Mouse (Mus musculus) megakaryocyte, adult 5-6 weeks (primary cell): ENCODE results near the gene Cd5. TPM values are rescaled to one million over a fixed set of nuclear protein-coding genes. Genes with fewer than 3 reads are reported as not detected.
A peak's percentile ranks its signal among the peaks of the same experiment; 100 is the strongest.

ENCODE experiments used
- ATAC-seq: 2 replicates; pipeline ENCODE4 v1.8.0; 2016; ENCODE audit warnings: mild to moderate bottlenecking, inconsistent platforms; ENCODE audit not compliant: poor library complexity, severe bottlenecking
- total RNA-seq, 2 experiments: library from RNA; stranded (forward) in 1 of 2; stranded (reverse) in 1 of 2; fragments of 153-499, 151-499 nt in 1 of 2; fragments of 221-1000, 200-1000 nt in 1 of 2; gene quantifications; 2 replicates each; pipeline versions ENCODE4 v1.2.3 to v1.2.4; 2015 to 2017

Cd5 gene
- total RNA-seq, 2 experiments from 2014 or later = 0.59 to 0.78 TPM

DNA sequence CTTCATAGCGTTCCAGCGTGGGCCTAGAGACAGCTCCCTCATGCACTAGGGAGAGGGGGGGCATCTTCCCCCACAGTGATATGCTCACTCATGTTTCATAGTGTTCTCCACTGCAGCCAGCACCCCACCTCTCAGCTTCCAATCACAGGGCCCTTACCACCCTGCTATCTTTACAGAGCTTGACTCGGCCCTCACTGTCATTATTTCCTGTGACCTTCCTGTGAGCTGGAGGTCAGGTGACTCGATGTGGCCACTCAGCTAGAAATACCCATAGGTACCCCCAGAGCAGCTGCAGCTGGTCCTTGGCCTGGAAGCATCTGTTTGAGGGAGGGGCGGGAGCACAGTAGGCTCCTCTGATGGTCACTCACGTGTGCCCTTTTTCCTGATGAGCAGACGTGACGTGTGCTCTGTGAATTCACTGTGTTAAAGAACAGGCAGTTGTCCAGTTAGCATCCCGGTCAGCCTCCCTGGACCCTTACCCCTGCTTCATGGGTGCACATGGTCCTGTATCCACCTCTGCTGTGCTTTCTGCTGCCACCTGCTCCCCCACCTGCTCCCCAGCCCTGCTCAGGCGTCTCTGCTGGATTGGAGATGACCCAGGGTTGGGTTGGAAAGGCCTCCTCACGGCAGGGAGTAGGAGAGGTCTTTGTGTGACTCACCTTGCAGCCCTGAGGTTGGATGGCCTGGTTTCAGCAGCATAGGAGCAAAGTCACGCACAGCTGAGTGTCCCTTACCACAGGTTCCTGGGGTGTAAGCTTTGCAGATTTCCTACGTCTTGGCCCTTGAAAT, 31.5 kb downstream of the Cd5 start:
- ATAC-seq = no peak

DNA sequence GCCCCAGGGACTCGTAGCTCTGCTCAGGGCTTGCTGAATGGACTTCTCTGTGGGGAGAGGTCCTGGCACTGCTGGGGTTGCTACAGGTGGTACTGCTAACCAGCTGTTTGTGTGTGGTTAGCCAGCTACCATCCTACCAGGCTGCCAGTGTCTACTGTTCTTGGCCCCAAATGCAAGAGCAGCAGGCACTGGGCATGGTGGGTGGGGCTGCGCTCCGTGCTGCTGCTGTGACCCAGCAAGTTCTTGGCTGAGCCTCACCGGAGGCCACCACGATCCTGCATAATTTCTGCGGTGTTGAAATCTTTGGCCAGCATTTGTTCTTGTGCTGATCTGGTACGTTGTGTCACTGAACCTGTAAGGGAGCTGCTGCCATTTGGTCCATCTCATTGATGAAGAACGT, 35.3 kb downstream of the Cd5 start:
- ATAC-seq = peak; percentile 62

DNA sequence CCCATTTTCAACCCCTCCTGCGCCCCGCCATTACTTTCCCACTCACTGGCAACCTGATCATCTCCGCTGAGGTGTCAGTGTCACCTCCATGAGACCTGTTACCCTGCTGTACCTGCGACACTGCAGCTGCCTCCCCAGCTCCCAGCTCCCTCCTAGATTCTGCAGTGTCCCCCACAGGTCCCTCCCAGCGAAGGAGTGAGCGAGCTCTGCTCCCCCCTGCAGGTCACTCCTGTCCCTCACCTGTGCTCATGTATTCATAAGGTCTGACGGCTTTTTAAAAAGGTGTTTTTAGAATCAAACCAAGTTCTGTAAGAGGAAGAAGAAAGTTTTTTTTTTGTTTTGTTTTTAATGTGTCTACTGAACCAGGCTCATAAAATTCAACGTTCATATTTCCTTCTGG, 36.7 kb downstream of the Cd5 start:
- no peak for ATAC-seq

DNA sequence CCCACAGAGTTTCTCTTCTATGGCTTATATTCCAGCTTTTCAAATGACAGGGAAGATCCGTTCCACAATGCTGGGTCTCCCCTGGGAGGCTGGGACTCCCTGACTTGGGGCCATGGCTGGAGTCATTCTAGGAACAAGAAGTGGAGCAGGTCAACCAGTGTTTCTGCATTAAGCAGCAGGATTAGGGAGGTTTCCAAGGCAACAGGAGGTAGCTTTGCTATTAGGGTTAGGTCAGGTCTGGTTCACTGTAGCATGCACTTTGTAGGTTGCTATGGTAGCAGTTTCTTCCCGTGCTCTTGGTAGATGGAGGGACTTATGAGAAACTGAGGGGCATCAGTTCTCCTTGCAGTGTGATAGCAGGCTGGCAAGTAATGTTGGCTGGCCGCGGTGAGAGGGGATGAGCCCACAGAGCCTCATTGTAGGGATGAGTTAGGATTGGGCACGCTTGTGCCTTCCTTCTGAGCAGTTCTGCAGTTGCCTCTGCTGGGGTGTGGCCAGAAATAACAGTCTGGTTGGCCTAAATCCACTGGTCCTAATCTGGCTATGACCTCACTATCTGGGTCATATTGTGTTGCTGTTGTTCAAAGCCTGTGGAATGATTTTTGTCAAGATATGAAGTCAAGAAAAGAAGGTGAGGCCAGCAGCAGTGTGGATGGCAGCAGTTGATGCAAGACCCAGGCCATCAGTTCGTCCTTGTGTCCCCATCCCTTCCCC, 37.6 kb downstream of the Cd5 start:
- no peak for ATAC-seq

DNA sequence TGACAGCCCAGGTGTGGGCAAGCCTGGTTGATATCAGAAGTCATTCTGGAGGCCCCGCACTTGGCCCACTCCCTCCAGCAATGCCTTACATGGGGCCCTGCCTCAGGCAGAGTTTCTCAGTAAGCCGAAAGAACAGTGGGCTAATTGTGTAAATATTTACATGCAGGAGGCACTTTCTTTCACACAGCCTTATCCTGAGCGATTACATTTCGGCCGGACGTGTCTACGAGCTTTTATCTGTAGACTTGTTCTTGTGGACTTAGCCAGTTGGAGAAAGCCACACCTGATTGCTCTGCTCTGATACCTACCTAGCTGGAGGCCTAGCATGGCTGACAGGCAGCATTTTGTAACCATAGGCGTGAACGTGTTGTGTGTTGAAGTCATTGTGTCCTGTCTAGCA, 39.0 kb downstream of the Cd5 start:
- ATAC-seq = no peak

DNA sequence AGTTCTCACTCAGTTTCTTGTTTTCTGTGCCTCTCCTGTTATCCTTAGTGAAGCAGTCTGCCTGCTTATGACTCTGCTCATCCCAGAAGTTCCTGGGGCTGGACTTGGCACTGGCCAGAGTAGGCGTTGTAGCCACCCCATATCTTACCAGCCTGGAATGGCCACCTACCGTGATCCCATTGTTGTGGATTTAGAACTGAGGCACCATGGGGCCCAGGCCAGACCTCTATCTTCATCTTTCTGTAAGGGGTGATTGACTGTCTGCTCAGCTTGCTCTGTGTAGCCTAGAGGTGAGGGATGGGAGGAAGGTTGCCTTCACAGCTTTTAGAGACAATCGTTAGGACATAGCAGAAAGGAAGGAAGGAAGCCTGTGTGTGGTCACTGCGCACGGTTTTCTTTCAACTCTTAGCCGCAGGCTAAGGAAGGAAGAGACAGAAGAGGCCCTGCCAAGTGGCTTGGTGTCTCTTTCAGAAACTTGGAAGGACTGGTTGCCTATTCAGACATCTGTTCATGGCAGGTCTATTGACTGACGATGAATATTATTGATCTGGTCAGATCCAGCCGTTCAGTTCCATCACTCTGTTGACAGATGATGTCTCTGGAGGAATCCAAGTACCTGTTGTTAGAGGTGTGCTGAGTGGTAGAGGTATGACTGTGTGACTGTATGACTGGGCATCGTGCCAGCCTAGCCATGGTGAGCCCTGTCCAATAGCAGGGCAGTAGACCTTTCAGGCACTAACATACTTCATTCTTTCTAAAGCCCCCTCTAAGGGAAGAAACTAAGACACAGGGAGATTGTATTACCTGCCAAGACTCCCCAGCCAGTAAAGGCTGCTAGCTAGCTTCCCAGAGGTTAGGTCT, 40.4 kb downstream of the Cd5 start:
- peak; percentile 70 for ATAC-seq

DNA sequence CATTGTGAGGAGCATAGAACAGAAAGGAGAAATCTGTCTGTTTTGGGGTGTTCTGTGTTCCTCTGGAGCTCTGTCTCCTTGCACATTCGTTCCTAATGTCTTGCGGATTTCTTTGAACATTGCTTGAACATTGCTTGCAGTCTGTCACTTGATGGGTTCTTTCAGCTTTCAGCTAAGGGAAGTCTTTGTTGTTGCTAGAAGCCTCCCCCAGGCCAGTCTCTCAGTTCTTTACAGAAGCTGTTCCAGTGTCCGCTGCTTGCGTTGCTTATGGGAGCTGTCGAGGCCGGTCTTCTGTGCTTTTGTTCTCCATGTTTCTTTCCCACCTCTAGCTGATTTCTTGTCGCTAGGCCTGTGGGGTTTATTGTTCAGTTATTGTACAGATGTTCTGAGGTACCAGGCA, 43.0 kb downstream of the Cd5 start:
- ATAC-seq = no peak

DNA sequence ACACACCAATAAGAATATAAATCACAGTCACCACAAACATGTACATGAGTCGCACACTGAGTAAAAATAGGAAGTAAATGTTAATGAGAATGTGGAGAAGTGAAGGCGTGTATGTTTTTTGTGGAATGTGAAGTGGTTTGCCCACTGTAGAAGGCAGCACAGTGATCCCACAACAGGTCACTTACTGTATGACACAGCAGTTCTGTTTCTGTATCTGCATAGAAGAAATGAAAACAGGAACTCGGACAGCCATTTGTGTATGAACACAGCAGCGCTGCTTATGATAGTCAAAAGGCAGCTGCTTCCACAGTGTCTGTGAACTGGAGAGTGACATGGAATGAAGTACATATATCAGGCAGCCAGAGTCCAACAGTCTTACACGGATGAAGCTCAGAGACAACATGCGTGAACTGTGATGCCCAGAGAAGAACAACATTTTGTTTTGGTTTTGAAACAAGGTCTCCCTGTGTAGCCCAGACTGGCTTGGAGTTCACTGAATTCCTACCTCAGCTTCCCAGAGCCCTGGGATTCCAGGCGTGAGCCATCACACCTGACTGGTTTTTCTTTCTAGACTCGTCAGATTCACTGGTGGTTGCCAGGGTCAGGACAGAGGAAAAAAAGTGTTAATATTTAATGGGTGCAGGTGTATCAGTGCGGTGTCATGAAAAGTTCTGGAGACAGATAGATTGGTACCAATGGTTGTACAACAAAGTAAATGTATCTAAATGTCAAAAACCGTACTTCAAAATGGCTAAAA, 44.7 kb downstream of the Cd5 start:
- ATAC-seq = peak; percentile 72

DNA sequence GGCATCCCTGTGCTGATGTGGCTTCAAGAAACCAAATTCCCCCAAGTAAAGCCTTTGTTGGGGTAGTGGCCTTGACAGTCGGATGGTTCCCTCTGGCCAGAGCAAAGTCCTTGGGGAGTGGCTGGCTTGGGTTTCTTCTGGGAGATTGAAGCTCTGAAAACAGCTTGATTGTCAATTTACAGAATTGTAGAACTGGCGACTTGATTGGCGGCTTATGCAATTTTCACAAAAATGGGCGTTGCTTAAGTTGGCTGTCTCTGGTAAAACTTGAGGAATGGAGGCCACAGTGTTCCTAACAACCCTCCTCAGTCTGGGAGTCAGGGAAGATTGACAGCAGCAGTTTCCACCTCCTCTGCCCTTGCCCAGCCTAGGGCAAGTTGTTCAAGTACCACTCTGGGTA, 46.4 kb downstream of the Cd5 start:
- ATAC-seq = no peak

DNA sequence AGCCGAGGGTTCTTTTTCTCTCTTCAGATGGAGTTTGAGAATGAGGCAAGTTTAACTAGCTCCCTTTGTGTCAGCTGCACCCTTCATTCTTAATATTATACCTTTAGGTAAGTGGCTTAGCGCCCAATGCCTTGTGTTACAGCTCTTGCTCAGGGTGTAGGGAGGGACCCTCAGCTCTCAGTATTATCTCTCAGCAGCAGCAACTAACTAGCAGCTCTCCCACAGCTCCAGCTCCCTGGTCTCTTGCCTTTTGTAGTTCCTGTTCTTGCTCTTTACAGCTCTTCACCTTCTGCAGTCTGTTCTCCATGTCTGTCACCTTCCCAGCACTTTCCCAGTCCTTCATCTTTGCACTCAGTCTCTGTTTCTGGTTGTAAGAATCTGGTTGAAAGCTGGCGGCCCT, 47.1 kb downstream of the Cd5 start:
- no peak for ATAC-seq

DNA sequence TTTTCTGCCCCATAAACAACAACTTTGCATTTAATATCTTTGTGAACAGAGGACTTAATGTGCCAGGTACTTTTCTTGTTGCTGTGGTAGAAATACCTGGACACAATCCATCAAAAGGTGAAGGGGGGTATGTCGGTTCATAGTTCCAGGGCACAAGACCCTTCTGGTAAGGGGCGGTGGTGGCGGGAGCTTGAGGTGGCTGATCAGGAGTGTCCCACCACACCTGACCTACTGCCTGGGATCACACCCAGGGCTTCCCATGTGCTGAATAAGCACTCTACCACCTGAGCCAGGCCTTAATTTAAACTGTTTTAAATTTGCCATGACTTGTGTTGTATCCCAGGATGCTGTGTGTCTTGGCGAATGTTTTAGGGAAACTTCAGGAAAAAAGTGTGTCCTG, 47.7 kb downstream of the Cd5 start:
- ATAC-seq = no peak

DNA sequence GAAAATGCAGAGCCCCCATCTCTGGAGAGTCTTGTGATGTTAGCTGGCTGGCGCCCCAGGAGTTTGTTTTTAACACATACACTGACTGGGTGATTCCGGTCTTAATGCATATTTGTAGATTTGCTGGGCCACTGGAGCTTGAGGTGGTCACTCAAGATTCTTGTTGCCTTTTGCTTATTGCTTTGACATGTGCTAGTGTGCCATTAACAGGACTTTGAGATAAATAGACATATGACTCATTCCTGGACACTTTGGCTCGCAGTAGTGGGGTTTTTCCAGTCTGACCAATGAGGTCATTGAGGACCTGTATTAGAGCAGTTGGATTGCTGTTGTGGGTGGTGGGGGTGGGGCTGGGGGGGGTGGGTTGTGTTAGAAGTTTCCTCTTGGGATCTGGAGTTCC, 48.5 kb downstream of the Cd5 start:
- no peak for ATAC-seq

DNA sequence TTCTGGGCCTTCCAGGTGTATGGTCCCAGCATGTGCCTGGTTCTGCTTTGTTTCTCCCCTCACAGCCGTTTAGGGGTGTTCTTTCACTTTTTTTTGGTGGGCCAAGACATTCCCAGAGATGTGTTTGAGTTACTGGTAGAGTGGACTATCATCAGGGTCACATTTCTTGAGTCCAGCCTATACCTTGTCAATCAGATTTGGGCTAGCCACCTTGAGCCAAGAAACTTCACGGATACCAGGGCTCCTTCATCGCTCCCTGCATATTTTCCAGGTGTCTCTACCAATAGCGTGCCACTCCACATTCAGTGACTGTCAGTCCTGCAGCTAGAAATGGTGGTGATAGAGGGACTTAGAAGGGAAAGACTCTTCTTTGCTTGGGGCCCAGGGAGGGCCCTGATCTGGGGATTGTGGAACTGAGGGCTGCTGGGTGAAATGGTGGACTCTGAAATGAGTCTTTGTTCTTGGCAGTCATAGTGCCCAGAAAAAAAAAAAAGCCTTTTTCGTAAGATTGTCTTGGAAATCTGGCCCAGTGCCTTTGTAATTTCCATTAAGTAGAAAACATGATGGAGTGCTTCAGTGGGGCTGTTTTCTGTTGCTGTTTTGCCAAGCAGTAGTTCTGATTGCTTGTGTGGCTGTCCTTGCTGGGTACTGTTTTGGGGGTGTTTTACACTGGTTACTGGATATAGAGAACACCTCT, 49.2 kb downstream of the Cd5 start:
- no peak for ATAC-seq

DNA sequence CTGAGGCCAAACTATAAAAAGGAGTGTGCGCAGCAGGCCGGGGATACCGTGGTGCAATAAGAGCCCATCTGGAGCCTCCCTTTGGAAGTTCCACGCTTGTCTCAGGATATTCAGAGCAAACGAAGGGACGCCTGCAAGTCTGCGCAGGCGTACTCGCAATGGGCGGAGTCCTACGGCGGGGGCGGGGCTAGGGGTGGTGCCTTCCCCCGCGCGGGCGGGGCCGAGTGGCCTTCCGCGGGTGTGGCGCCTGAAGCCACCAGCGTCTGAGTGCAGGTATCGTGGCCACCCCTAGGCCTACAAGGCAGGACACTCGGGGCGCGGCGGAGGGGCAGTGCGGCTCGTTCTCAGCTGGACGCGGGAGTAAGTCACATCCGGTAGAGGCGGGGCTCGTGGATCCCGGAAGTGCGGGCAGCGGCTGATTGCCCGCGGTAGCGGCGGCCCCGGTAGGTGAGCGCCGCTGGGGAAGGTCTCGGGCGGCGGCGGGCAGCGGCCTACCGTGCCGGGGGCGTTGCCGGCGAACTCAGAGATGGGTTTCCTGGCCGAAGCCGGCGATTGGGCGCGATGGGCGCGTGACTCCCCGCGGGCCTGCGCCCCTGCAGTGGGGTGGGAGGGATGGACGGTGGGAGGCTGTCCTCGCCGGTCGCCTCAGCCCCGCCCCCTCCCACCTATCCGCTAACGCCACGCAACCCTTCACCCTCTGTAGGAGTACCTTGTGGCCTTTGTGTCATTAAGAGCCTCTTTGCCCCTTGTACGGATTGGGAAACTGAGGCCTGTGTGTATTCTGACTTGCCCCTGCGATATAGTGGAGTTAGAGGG, 50.1 kb downstream of the Cd5 start, which contains the start of gene Vps37c:
Gene Vps37c (plus strand): TSS at position 199 of the 816 bp plus-strand sequence.
- ATAC-seq = peak; percentile 94

DNA sequence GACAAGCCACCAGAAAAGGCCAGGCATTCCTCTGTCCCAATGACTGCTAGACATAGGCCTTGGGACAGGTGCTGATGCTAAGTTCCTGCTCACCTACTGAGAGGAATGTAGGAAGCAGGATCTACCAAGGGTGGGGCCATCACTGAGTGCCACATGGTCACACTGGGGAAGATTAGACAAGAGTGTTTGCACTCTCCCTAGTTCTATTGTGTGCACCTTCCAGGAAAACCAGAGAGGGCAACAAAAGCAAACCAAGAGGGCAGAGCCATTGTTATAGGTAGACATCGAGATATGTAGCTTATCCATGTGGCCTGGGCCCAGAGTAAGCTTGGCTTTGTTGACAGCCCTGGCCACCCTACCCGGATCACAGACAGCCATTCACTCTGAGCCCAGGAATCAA, 53.1 kb downstream of the Cd5 start:
- no peak for ATAC-seq

DNA sequence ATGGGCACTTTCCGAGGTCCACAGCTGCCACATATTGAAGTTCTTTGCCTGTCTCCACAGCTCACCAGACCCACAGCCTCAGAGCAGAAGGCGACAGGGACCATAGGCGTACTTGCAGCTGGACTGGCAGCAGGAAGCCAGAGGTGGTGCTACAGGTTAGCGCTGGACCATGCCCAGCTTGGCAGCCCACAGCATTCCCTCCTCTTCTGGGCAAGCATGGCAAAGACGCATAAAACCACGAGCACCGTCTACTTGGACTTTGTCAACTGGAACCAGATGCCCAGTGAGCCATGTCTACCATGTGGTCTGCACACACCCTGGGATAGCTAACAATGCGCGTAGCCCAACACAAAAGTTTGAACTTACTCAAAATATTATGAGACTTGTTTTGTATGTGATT, 53.7 kb downstream of the Cd5 start:
- no peak for ATAC-seq

DNA sequence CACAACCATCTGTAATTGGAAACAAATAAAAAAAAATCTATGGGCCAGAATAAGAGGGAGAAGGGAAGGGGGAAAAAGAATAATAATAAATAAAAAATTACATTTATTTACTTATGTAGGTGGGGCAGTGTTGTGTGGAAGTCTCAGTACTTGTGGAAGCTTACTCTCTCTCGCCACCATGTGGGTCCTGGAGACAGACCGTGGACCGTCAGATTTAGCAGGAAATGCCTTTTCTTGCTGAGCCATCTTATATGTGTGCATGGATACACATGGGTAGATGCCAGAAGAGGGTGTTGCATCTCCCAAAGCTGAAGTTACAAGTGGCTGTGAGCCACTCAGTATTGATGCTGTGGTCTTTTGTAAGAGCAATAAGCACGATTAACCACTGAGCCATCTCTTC, 57.2 kb downstream of the Cd5 start:
- no peak for ATAC-seq

DNA sequence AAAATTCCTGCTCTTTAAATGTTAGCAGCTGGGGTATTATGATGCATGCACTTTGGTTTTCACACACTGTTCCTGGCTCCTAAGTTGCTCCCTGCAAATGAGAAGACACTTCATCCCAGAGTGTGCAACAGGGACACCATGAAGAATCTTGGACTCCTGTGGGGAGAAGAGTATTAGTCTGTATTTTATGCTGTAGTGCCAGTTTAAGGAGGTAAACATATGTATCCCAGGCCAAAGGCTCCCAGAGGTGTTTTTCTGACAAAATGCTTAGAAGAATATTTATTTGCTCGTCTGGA, 60.1 kb downstream of the Cd5 start:
- ATAC-seq = no peak

DNA sequence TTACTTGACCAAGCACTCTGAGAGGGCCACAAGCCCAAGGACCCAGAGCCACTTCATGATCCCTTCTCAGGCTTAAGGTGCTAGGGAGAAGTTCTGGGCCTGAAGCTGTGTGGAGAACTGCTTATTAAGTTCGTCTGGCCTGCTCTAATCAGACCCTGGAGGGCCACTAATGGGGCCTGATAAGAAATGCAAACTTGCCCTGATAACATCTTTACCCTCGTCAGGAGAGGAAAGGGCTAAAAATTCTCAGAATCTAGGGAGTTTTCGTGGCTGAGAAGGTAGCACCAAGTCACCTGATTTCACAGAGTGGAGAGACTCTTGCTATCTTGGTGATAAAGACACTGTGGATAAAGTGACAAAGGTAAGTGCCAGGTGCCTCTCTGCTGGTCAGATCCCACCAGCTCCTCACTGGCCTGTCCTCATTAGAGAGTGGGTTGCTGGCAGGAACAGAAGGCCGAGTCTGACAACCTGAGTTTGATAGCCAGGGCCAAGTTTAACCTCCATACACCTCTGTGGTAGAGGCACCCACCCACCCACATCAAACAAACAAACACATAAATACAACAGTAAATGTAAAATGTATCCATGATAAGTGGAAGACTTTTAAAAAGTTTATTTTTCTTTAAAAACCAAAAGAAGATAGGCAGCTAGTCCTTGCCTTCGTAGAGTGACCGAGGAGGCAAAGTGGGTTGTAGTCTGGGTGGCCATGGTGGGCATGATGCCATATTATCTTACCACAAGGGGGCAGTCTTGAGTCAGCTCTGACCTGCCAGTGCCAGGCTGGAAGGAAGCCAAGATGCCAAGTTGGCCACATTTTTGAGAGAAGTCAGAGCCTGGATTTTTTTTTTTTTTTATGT, 60.7 kb downstream of the Cd5 start, which contains the start of gene Pga5:
Gene Pga5 (minus strand): TSS at position 157 of the 857 bp plus-strand sequence.
- peak; percentile 83 for ATAC-seq
